Mouse (Mus musculus) cerebellum, postnatal 36 days (tissue): Measurements from ENCODE around the gene Camk2n1.

Source experiments
- DNase-seq, 2 experiments: peaks; one replicate each; pipeline ENCODE4 v3.0.0; 2021 to 2022; ENCODE audit warnings: mixed read lengths in 2 of 2

Camk2n1 gene

GRCm38 (mm10) chr4:138447827-138448602 lies 6.1 kb upstream of the Camk2n1 start:
- no peak for DNase-seq

DNA sequence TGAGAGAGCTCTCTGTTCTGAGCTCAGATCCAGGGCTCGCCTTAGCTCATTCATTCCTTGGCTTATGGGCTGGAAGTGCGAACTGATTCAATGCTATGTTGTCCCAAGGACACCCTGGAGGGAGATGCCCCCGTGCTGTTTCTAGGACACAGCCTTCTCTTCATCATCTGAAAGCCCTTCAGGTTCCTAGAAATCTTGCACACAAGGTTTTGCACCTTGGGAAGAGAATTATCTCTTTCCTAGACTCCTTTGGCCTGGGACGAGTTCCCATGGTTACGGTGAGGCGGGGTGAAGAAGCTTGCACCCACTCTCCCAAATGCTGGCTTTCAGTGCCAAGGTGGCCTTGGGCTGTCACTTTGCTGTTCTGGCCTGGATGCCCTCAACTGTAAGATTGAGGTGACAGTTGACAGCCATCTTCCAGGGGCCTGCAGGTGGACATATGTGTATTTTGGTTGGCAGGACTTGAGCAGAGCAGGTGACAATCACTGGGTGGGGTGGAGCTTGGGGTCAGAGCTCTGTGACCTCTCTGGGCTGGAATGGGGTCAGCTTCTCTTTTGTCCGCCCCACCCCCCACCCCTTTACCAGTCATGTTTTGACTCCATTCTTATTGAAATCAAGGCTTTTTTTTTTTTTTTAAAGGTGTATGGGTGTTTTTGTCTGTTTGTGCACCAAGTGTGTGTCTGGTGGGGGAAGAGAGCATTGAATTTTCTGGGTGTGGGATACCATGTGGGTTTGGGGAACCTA lies 5.1 kb upstream of the Camk2n1 start:
- DNase-seq: no peak

GRCm38 (mm10) chr4:138449636-138450314 lies 4.3 kb upstream of the Camk2n1 start:
- no peak for DNase-seq

GRCm38 (mm10) chr4:138452306-138453096 lies 1.6 kb upstream of the Camk2n1 start:
- DNase-seq: peak in 1 of 2 experiments; percentile 19

GRCm38 (mm10) chr4:138453097-138453752 lies 889 bp upstream of the Camk2n1 start:
- peak in 1 of 2 experiments; percentile 43 for DNase-seq

DNA sequence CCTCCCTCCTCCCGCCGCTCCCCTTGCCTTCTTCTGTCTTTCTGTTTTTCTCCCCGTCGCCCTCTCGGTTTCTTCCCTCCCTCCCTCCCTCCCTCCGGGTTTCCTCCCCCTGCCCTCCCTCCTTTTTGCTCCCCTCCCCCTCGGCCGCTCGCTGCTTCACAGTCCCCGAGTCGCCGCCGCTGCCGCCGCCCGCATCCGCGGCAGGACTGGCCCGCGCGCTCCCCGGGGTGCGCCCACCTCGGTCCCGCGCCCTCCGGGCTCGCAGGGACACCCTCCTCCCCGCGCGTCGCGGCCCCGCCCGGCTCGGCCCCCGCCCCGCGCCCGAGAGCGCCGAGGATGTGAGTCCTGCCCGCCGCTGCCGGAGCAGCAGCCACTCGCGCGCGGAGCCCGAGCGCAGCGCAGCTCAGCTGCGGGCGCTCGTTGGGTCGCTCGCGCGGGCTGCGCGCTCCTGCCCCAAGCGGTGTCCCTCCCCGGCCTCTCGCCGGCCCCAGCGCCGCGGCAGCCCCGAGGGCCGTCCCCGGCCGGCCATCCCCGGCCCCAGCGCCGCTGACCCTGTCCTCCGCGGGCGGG lies 542 bp downstream of the Camk2n1 start:
- peak; percentile 60 to 72 for DNase-seq

- DNase-seq: peak in 1 of 2 experiments; percentile 71
Measured at GRCm38 (mm10) chr4:138455141-138455955, 1.2 kb downstream of the Camk2n1 start.

DNA sequence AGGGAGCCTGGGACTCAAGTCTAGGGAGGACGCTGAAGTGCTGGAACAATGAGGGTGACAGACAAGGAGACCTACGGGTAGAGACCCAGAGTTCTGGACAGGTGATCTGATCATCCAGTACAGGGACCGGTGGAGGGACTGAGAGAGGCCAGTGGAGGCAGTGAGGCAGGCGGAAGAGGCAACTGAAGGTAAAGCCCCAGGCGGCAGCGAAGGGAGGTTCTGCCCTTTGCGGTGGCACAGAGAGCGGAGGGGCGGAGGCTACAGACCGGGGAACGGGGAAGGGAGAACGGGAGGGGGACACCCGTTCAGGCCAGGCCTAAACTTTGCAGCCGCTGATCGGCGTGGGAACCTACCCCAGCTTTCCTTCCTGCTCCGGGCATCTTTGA lies 1.8 kb downstream of the Camk2n1 start:
- DNase-seq: peak; percentile 34 to 36

GRCm38 (mm10) chr4:138456536-138456935 lies 2.4 kb downstream of the Camk2n1 start:
- DNase-seq: no peak

- DNase-seq: no peak
Measured at GRCm38 (mm10) chr4:138457091-138457490, 3.0 kb downstream of the Camk2n1 start.

- DNase-seq: no peak
Measured at GRCm38 (mm10) chr4:138458171-138458570, 4.1 kb downstream of the Camk2n1 start.

GRCm38 (mm10) chr4:138458735-138459440 lies 4.8 kb downstream of the Camk2n1 start:
- no peak for DNase-seq

DNA sequence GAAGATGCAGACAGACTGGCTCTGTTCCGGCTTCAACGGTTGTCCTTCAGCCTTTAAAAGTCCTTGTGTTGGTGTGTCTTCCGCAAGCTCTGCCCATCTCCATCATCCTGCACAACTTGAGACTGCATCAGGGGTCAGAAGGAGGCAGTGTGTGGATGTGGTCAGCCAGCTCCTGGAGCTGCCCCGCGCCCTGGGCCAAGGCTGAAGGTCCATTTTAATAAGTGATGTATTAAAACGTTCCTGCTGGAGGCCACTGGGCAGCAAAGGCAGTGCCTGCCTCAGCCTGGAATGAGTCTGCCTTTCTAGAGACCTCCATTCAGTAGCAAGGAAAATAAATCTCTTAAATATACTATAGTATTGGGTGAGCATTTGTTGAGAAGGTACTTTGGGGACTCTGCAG lies 5.7 kb downstream of the Camk2n1 start:
- DNase-seq: no peak

GRCm38 (mm10) chr4:138460910-138461309 lies 6.8 kb downstream of the Camk2n1 start:
- no peak for DNase-seq

GRCm38 (mm10) chr4:138461471-138461870 lies 7.4 kb downstream of the Camk2n1 start:
- no peak for DNase-seq

DNA sequence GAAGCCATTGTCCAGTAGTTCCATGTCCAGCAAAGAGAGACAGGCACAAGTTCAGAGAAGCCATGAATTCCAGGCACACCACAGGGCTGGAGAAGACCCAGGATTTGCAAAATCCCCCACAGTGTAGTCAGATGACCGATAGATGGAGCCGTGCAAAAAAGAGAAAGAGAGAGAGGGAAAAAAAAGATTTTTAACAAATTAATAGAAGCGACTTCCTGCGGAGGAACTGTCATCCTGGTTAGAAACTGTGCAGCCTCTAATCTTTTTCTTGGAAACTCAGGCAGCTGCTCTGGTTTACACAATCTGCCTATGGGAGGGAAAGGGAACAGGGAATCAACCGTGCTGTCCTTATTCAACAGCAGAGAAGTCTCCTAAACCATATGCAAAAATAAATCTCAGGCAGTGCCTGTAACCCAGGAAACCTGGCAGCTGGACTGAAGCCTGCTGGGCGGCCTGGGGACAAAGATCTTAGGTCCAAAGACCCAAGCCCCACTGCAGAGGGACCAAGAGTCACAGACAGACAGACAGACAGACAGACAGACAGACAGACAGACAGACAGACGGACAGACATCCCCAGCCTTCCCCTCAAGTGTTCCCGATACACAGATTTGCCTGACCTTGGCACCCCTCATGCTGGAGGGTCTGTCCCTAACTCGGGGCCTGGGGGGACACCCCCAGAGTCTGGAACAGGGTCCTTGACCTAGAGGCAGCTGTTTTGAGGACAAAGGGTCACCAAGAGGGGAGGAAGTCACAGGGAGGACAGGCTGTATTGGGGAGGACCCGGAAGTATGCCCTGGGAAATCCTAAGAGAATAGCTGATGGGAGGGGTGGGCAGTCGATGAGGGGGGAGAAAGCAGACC lies 9.1 kb downstream of the Camk2n1 start:
- DNase-seq: peak in 1 of 2 experiments; percentile 25

GRCm38 (mm10) chr4:138463832-138464487 lies 9.8 kb downstream of the Camk2n1 start:
- DNase-seq: peak; percentile 56 to 63

- DNase-seq: peak in 1 of 2 experiments; percentile 51
Measured at GRCm38 (mm10) chr4:138464667-138465353, 10.7 kb downstream of the Camk2n1 start.
